Mouse (Mus musculus): ENCODE data around the gene Enpp1.

- TF ChIP-seq CTCF (IDR thresholded peaks at IDR 0.05; ENCODE audit: borderline replicate concordance, control insufficient read depth, extremely low read depth, insufficient read depth, low read length, poor library complexity) (no peak), POLR2A (IDR thresholded peaks at IDR 0.05; ENCODE audit: control insufficient read depth, extremely low read depth, insufficient read depth, low read length, poor library complexity) (no peak)
Observed at GRCm38 (mm10) chr10:24716232-24716631, 4.3 kb upstream of the Enpp1 start.
